In genomic region chr5:129978608-129979007, GRCm38 (mm10) we compare ENCODE assay signal across 24 mouse cellular contexts. TPM values are rescaled to one million over a fixed set of nuclear protein-coding genes. Genes with fewer than 3 reads are reported as not detected.
A peak's percentile ranks its signal among the peaks of the same experiment; 100 is the strongest.
DNase-seq lines count a peak whose midpoint lies in the region; ATAC-seq and TF ChIP-seq lines count a peak whose summit lies in the region.
"Had no signal": no experiment of that assay in that cellular context is flagged by ENCODE, and none has a peak within 500 bp of the region (broad histone marks: within the 10 kb centered on the region; RNA-seq: fewer than 3 reads in every experiment).

No protein-coding gene starts in this region.

- H3K4me2 ChIP-seq in liver, embryonic 13.5 days = peak overlapping the region; percentile 13; the same call in 1 of the 2 replicates
- no peak overlapping the region for H3K4me2 ChIP-seq in liver, postnatal 0 days (ENCODE audit: low read depth, low read length)
- H3K4me2 ChIP-seq: embryonic facial prominence, embryonic 12.5 days; forebrain, embryonic 12.5 days; hindbrain, embryonic 12.5 days had no signal

- H3K27ac ChIP-seq in liver, embryonic 13.5 days = peak overlapping the region; percentile 97
- peak overlapping the region; percentile 64; the same call in 1 of the 2 replicates for H3K27ac ChIP-seq in liver, postnatal 0 days (ENCODE audit: low read depth)
- H3K27ac ChIP-seq: embryonic facial prominence, embryonic 12.5 days; forebrain, embryonic 12.5 days; heart, embryonic 10.5 days; hindbrain, embryonic 12.5 days; kidney, postnatal 0 days; limb, embryonic 10.5 days had no signal

- no peaks in the 10 kb centered on the region for H3K9me3 ChIP-seq in liver, embryonic 13.5 days (replicated peaks)
- no peaks in the 10 kb centered on the region for H3K9me3 ChIP-seq in liver, postnatal 0 days (ENCODE audit: low read length)
- H3K9me3 ChIP-seq: embryonic facial prominence, embryonic 12.5 days; forebrain, embryonic 12.5 days; G1E; heart, embryonic 10.5 days; hindbrain, embryonic 12.5 days; limb, embryonic 10.5 days had no signal

- peaks cover 22% of the 10 kb centered on the region for H3K36me3 ChIP-seq in liver, embryonic 13.5 days
- H3K36me3 ChIP-seq in liver, postnatal 0 days (replicated peaks; ENCODE audit: insufficient read depth, low read length) = peaks cover 5% of the 10 kb centered on the region; the same call in 1 of the 2 replicates

- H3K9ac ChIP-seq in liver, embryonic 13.5 days = peak overlapping the region; percentile 49
- H3K9ac ChIP-seq in liver, postnatal 0 days (replicated peaks) = no peak overlapping the region
- H3K9ac ChIP-seq: embryonic facial prominence, embryonic 12.5 days; forebrain, embryonic 12.5 days; hindbrain, embryonic 12.5 days had no signal

- TF ChIP-seq CTCF in liver, postnatal 0 days (IDR thresholded peaks at IDR 0.05; ENCODE audit: low read depth) = no peak

- peak; percentile 41 for DNase-seq in adrenal gland, postnatal 10 days
- DNase-seq in adrenal gland, postnatal 25 days = no peak
- no peak for DNase-seq in liver, embryonic 13.5 days
- DNase-seq in liver (no peak), NIH3T3 (ENCODE audit: low read depth) (peak; percentile 43)
- no peak for DNase-seq in liver, postnatal 0 days
- no peak for DNase-seq in layer of hippocampus, adult 18-20 months (ENCODE audit: low spot score in 2 of 2)
- no peak for DNase-seq in layer of hippocampus, adult 9-10 months (ENCODE audit: low spot score)
- DNase-seq: B cell, adult 2 months; cerebellum, adult 2 months; cerebellum, postnatal 25 days; heart, postnatal 10 days; kidney, adult 2 months; lung, postnatal 10 days; midbrain, embryonic 14.5 days; thymus, postnatal 14 days had no signal

- WGBS in liver, embryonic 13.5 days (ENCODE audit: insufficient replicate concordance) = 51% methylated on average over 5 of the region's 5 CpGs
- 57% methylated on average over 5 of the region's 5 CpGs for WGBS in liver, postnatal 0 days (ENCODE audit: insufficient replicate concordance)

- H3K4me3 ChIP-seq in liver, embryonic 13.5 days (replicated peaks) = no peak overlapping the region
- H3K4me3 ChIP-seq in liver, postnatal 0 days (ENCODE audit: low read depth, low read length) = no peak overlapping the region
- H3K4me3 ChIP-seq: embryonic facial prominence, embryonic 12.5 days; forebrain, embryonic 12.5 days; heart, embryonic 10.5 days; hindbrain, embryonic 12.5 days; limb, embryonic 10.5 days had no signal

- H3K4me1 ChIP-seq in liver, embryonic 13.5 days (replicated peaks) = peaks cover 75% of the 10 kb centered on the region
- H3K4me1 ChIP-seq in liver, postnatal 0 days (ENCODE audit: insufficient read depth) = peaks cover 38% of the 10 kb centered on the region
- H3K4me1 ChIP-seq: embryonic facial prominence, embryonic 12.5 days; hindbrain, embryonic 12.5 days; limb, embryonic 10.5 days had no signal

- ATAC-seq in liver, embryonic 13.5 days (ENCODE audit: low read depth) = peak; percentile 33
- peak; percentile 29; the same call in 1 of the 2 replicates for ATAC-seq in liver, postnatal 0 days

- no peaks in the 10 kb centered on the region for H3K27me3 ChIP-seq in liver, embryonic 13.5 days
- no peaks in the 10 kb centered on the region for H3K27me3 ChIP-seq in liver, postnatal 0 days (ENCODE audit: insufficient read depth, low read length)
- H3K27me3 ChIP-seq: CH12.LX; embryonic facial prominence, embryonic 12.5 days; forebrain, embryonic 12.5 days; hindbrain, embryonic 12.5 days had no signal

- TF ChIP-seq EP300 in liver, postnatal 0 days (IDR thresholded peaks at IDR 0.05; ENCODE audit: low read depth) = no peak

RNA-seq across cellular contexts. Expression of gene Gusb, which starts 24.2 kb away (rescaled TPM):
- 10 to 100 TPM; 41.0 to 44.6 TPM for total RNA-seq in adrenal gland, postnatal 10 days (2021)
- total RNA-seq in adrenal gland, postnatal 25 days (2021) = 55.0 and 62.3 TPM in 2 replicates
- 42.0 and 47.9 TPM in 2 replicates for polyA plus RNA-seq in liver, embryonic 13.5 days (2015; fragmentation: Nextera tagmentation; extraction: Ambion mirVana)
- 26.3 and 29.3 TPM in 2 replicates for polyA plus RNA-seq in liver, postnatal 0 days (2015; fragmentation: Nextera tagmentation; extraction: Ambion mirVana)
- 10 to 100 TPM in 1 of 2 experiments, 1 to 10 TPM in 1; 9.6 to 13.0 TPM for total RNA-seq in layer of hippocampus, adult 18-20 months (2021)

RNA-seq across cellular contexts. Expression of gene Vkorc1l1, which starts 36.8 kb away (rescaled TPM):
- total RNA-seq in adrenal gland, postnatal 10 days (2021) = 10 to 100 TPM; 29.5 to 30.4 TPM
- total RNA-seq in adrenal gland, postnatal 25 days (2021) = 27.7 and 30.8 TPM in 2 replicates
- 22.9 and 29.4 TPM in 2 replicates for polyA plus RNA-seq in liver, embryonic 13.5 days (2015; fragmentation: Nextera tagmentation; extraction: Ambion mirVana)
- 17.5 and 18.2 TPM in 2 replicates for polyA plus RNA-seq in liver, postnatal 0 days (2015; fragmentation: Nextera tagmentation; extraction: Ambion mirVana)
- total RNA-seq in layer of hippocampus, adult 18-20 months (2021) = 10 to 100 TPM; 43.5 to 44.2 TPM

RNA-seq across cellular contexts. Expression of gene Asl, which starts 50.4 kb away (rescaled TPM):
- total RNA-seq in adrenal gland, postnatal 10 days (2021) = 100 to 1,000 TPM; 120 to 174 TPM
- 116 and 167 TPM in 2 replicates for total RNA-seq in adrenal gland, postnatal 25 days (2021)
- polyA plus RNA-seq in liver, embryonic 13.5 days (2015; fragmentation: Nextera tagmentation; extraction: Ambion mirVana) = 37.8 and 45.2 TPM in 2 replicates
- polyA plus RNA-seq in liver, postnatal 0 days (2015; fragmentation: Nextera tagmentation; extraction: Ambion mirVana) = 291 and 304 TPM in 2 replicates
- 10 to 100 TPM; 22.6 to 25.4 TPM for total RNA-seq in layer of hippocampus, adult 18-20 months (2021)

RNA-seq across cellular contexts. Expression of gene Crcp, which starts 50.5 kb away (rescaled TPM):
- total RNA-seq in adrenal gland, postnatal 10 days (2021) = 10 to 100 TPM; 27.7 to 34.4 TPM
- total RNA-seq in adrenal gland, postnatal 25 days (2021) = 43.9 and 48.0 TPM in 2 replicates
- polyA plus RNA-seq in liver, embryonic 13.5 days (2015; fragmentation: Nextera tagmentation; extraction: Ambion mirVana) = 31.6 and 34.4 TPM in 2 replicates
- polyA plus RNA-seq in liver, postnatal 0 days (2015; fragmentation: Nextera tagmentation; extraction: Ambion mirVana) = 19.3 and 20.8 TPM in 2 replicates
- 10 to 100 TPM; 37.0 to 39.3 TPM for total RNA-seq in layer of hippocampus, adult 18-20 months (2021)

Comparison
In these comparisons a context has a peak if more than half of its experiments do, and no peak if none do; other contexts are left out.
1. DNase-seq: peak in adrenal gland, postnatal 10 days (single experiment) and NIH3T3 (single experiment); none in adrenal gland, postnatal 25 days (single experiment), liver, embryonic 13.5 days (single experiment), liver (single experiment), liver, postnatal 0 days (single experiment), layer of hippocampus, adult 18-20 months (0 of 2) and layer of hippocampus, adult 9-10 months (single experiment).